Mouse (Mus musculus): ENCODE measurements at regions not wholly inside any gene's neighbourhood (a gene's known extent, or its start where the extent isn't known, plus 50 kb on each side); places are given as distances from the start of the nearest gene placed in this dataset.

DNA sequence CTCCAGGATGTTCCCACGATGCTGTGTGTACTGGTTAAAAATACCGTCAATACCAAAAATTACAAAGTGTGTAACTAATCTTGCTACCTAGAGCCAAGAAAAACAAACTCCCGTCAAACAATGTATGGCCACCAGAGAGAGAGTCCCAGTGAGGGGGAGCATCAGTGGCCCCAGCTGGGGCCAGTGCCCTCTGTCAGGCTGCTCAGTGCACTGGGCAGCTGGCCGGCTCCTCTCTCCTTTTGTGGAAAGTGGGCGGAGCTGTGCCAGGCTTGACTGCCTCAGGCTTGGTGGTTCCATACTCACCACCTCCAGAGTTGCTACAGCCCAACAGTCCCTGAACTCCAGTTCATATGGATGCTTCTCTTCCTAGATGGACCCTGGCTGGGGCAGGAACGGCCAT is 53.8 kb upstream of the Sept5 start:
- DNase-seq (ENCODE audit: low read depth, low spot score): no peak

DNA sequence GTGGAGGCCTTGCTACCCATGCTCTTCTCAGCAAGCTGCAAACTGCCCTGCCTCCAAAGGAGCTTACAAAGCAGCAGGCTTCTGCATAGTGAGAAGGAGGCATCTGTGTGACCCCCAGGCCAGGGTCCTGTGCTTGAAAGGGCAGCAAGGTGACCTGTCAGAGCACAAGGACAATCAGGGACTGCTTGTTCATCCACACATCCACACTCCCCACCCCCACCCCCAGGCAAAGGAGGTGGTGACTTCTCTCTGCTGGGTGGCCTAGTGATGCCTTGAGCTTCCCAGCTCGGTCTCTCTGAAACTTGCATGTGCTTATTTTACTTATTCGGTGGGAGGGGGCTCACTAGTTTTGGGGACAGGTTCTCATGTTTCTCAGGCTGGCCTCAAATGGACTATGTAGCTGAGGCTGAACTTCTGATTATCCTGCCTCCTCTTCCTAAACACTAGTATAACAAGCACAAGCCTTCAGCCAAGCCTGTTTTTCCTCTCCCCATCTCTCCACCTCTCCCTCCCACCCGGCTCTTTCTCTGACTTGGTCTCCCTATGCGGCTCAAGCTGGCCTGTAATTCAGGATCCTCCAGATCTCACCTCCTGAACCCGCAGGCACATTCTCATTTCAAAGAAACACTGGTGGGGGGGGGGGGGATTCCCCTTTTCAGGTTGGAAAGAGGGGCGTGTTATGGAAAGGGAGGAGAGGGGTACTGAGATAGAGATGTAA is 56.4 kb upstream of the Sept5 start:
- DNase-seq (ENCODE audit: low read depth, low spot score): peak; percentile 40

DNA sequence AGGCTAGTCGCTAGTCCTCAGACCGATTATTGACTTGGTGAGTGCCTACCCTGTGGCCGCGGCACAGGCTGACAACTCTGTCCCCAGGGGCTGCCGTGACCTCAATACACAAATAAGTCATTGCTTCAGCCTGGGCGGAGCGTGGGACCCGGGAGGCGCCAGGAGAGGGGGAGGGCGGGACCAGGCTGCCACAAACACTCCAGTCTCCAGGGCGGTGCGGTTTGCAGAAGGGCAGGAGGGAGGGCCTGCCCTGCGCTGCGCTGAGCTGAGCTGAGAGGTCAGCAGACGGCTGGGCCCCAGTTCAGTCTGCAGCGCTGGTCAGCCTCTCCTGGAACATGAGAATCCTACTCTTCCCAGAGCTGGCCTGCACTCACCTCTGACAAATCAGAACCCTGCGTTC is 57.2 kb upstream of the Sept5 start:
- peak; percentile 94 for DNase-seq (ENCODE audit: low read depth, low spot score)

DNA sequence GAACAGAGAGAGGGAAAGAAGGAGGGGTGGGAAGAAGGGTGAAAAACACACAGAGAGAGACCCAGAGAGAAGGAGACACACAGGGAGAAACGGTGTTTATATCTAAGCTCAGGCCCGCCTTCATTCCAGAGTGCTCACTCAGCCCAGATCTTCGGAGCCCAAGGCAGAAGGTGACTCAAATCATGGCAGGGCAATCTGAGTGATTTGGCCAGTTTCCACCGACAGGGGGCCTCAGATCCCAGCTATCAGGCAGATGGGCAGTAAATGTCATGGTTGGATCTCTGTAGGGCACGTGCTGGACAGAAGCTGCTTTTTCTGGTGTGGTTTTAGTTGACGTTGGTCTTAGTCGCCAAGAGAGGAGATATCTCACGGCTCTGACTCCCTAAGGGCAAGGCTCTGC is 57.6 kb upstream of the Sept5 start:
- DNase-seq (ENCODE audit: low read depth, low spot score): peak; percentile 90

DNA sequence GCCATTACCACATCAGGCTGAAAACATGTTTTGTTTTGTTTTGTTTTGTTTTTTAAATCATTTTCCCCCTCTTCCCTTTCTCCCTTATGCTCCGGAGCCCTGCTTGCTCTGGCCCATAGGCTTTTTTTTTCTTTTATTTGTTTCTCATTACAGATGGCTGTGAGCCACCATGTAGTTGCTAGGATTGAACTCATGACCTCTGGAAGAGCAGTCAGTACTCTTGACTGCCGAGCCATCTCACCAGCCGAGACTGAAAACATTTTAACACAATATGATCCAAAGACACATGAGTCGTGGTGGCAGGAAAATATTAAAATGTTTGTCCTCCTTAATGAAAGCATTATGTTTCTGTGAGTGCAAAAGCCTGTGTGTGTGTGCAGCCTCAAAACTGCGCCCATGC is 65.8 kb upstream of the Sept5 start:
- no peak for DNase-seq (ENCODE audit: low read depth, low spot score)

DNA sequence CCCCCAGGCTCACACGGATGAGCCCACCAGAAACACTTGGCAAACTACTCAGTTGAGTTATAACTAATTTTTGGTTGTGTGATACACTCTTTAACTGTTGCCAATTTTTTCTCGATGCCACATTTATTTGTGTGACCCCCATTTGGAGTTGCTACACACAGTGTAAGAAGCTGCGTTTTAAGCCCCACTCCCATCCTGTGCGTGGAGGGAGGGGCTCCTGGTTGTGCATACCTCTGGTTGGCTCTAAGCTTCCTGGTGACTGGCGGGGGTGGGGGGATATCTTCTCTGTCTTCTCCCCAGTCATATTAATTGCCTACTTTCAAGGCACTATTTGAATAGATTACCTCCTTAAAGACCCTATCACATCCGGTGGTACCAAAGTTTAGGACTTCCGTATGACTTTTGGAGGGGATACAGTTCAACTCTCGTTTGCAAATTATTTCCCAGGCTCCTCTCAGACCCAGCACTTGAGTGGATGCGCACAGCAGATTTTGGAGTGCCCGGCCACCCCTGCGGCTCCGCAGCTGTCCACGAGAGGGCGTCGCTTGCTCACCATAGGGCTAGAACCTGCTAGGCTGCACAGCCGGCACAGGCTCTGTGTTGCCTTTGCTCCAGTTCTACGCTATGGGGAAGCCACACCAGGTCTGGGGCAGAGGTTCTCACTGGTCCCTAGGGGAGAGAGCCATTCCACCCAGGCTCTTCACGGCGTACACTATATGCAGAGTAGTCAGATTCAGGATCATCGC is 66.5 kb upstream of the Sept5 start:
- DNase-seq (ENCODE audit: low read depth, low spot score): peak; percentile 70

DNA sequence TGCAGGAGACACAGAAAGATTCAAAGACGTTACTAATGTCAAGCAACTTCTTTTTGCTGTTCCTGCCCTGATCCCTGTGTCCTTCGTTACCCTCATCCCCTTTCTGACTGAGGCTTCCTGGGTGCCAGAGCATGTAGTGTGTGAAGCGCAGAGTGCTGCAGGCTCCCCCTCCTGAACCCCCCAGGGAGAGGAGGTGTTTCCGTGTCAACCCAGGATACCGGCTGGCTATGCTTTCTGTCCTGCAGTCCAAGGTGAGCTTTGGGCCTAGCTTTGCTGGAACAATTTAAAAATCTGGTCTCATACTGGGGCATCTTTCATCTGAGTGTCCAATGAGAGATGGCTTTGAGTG is 67.0 kb upstream of the Sept5 start:
- no peak for DNase-seq (ENCODE audit: low read depth, low spot score)

DNA sequence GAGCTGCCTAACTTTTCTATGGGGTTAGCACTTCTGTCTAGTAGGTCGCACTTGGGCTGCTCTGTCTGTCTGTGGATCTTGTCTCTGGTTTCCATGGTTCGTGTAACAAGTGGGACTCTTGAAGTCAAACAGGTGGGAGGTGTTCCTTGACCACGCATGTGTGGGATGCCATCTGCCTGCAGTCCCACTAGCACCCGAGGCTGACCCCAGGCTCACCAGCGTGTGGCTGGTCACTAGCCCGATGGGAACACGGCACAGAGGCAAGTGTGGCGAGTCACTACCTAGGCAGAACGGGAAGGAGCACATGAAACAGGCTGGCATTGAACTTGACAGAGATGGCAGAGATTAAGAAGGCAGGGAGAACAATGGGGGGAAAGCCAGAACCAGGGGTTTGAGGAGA is 72.5 kb upstream of the Cldn5 start:
- no peak for DNase-seq (ENCODE audit: low read depth, low spot score)

DNA sequence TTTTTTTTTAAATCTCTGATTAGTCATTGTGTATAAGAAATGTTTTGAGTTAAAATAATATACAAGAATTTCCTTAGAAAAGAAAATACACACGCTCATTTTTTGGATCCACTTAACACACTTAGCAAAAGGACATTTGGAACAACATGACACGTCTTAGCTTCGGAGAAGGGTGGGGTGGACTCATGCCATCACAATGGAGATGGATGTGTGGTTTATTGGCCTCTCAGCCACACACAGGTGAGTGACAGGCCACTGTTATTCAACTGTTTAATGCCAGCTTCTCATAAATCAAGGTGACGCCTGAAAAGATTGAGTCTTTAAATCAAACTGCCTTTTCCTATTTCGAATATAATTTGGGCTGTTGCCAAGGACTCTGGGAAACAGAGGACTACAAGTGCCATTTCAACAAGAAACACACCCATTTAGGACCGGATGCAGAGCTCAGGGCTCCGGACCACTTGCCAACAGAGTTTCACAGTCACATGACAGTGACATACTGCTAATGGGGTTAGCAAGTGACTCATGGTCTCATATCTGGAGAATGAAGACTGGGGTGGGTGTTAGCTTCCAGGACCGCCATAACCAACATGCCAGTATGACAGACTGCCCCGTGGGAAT is 71.5 kb upstream of the Cldn5 start:
- DNase-seq (ENCODE audit: low read depth, low spot score): no peak

DNA sequence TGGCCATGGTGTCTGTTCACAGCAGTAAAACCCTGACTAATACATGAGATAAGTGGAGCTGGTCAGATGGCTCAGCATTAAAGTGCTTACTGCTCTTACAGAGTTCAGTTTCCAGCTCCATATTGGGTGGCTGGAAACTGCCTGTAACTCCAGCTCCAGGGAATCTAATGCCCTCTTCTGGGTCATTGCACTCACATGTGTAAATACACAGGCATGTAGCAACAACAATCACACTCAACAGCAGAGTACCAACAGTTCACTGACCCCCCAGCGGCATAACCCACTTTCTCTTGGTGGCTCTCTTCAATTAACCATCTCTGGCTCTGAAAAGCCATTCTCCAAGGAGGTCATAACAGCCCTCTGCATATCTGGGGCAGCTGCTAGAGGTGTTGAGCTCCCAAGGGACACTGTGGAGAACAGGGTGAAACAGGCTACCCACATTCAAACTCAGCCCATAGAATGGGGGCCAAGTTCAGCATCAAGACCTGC is 65.0 kb upstream of the Cldn5 start:
- DNase-seq (ENCODE audit: low read depth, low spot score): no peak

DNA sequence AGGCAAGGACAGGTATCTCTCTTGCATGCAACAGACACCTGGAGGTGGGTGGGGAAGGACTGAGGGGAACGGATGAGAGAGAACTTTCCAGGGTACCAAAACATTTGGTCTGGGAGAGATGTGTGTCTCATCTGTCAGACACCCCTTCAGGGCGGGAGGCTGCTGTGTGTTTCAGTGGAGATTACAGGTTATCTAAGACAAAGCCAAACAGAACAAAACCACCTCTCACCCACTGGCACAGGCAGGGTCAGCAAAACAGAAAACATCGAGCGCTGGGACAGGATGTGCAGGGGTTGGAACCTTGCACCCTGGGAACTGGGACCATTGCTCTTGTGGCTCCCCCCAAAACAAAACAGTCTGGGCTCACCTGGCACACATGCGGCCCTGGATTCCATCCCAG is 63.6 kb upstream of the Cldn5 start:
- DNase-seq (ENCODE audit: low read depth, low spot score): no peak

DNA sequence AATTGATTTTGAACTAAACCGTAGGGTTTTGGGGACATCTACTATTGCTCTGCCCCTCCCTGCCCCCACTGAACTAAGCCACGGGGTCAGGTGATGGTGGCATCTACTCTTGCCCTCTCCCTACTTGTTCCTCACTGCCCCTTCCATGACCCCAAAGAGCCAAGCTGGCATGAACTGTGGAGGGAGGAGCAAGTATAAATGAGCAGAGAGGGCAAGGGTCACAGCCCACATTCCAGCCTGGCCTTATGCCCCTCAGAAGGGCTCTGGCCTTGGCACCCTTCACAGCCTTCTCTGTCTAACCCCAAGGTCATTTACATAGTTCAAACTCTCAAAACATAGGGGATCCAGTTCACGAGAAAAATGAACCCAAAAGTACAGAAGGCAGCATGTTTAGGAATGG is 61.3 kb upstream of the Cldn5 start:
- DNase-seq (ENCODE audit: low read depth, low spot score): no peak

DNA sequence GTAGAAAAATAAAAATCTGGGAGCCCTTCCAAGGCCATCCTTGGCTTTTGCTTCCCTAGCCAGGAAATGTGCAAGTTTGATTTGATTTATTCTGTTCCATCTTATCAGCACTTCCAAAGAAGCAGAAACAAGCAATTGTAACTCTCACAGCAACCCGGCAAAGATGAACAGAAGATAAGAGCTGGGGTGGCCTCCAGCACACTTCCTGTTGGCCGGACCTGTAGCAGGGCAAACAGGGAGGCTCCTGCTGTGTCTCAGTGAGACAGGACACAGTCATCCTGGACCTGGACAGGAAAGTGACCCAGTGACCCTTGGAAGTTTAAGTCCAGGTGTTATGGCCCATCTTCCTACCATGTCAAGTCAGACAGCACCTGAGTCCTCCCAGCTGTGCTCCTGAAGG is 58.6 kb upstream of the Cldn5 start:
- DNase-seq (ENCODE audit: low read depth, low spot score): no peak

DNA sequence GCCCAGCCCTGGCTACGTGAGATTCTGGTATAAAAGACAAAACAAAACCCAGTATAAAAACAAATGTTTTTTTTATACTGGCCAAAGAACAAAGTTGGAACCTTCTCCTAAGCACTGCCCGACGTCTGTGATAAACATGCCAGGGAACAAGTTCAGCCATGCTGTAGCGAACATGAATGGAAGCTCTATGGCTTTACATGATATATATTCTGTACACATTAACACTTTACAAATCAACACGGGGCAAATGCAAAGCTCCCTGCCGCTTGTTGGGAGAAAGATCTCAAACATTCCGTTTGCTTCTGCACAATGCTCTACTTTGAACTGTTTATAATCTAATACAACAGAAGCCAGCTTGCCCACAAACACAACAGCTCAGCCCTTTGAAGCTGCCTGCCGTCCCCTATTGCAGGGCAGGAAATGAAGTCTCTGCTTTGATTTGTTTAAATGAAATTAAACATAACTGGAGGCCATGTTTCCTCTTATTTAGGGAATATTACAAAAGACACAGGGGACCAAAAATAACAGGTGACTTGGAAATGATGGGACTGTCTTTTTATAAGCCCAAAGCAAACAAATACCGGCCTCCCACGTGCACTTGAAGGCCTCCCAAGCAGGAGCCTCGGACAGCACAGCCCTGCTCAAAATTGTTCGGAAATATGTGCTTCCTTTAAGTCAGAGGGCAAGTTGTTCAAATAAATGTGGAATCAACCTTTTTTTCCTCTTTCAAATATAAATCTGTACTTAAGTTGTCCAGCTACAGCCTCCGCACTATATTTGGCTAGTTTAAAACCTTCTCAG is 56.0 kb upstream of the Cldn5 start:
- DNase-seq (ENCODE audit: low read depth, low spot score): no peak

DNA sequence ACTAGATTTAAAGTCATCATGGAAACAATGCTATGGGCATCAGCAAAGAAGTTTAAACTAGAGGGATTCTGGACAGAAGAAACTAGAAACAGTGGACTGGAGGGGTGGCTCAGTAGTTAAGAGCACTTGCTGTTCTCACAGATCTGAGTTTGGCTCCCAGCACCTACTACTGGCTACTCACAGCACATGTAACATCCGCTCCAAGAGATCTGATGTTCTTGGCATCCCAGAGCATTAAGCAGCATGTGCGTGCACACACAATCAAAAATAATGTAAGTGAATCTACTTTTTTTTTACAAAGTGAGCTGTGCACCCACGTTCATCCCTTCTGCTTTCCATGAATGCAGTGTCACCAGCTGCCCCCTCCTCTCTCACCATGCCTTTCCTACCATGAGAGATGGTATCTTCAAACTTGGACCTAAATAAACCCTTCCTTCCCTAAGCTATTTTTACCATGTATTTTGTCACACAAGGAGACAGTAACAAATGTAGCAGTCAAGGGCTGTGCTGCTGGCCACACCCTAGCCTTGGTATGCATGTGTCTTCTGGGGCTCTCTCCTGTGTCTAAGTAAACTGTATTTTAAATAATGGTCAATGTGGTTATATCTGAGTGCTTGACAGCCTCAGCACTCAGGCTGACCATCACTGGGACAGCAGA is 53.3 kb upstream of the Cldn5 start:
- DNase-seq (ENCODE audit: low read depth, low spot score): no peak

DNA sequence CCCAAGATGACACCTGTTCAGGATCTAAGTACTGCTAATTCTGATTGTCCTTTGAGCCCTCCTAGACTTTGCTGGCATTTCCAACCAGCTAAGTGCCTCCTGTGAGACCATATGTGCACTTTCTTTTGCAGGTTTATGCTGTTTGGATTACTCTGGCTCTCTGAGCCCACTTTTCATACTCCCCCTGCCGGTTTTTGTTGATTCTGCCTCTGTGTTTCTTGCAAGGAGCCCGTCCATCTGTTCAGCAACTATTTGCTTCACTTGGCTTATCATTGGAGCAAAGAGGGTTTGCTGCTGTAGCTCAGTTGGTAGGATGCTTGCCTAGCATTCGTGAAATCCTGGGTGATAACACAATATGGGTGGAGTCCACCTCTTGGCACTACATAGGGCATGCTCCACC is 52.8 kb upstream of the Cldn5 start:
- peak; percentile 20 for DNase-seq (ENCODE audit: low read depth, low spot score)

DNA sequence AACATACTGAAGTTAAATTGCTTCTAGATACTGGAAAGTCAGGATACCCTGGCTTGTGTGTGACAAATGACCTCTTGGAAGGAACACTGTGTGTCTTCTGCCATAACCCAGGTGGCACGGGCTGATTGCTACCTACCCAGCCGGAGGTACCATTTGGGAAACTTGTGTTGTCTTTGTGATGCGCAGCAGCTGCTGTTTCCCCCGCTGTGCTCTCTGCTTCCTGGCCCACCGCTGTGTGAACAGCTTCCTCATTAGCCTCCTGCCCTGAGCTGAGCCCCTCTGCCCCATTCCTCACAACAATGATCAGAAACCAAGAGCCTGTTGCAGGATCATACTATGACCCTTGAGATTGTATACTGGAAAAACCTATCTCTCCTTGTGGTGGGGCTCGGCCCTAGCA is 51.9 kb upstream of the Cldn5 start:
- DNase-seq (ENCODE audit: low read depth, low spot score): no peak

All from A20 (cell line).